In the genomic region with DNA sequence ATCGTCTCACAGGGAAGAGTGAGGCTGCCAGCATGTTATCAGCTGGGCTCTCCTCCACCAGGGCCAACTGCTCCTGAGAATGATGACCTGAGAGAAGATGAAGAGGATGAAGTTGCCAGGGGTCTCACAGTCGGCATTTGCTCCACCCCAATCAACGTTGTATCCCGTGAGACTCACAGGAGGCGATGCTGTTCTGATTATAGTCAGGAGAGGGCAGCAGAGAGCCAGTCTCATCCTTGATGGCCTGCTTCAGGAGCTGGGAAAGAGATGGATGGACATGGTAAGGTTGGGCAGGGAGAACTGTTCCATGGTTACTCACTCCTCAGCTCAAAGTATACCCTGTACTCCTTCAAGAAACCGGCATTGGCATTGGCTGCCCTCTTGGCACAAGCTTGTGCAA, we compare ENCODE assay signal across 10 mouse cellular contexts. TPM values are rescaled to one million over a fixed set of nuclear protein-coding genes. Genes with fewer than 3 reads are reported as not detected.
DNase-seq lines count a peak whose midpoint lies in the region; ATAC-seq and TF ChIP-seq lines count a peak whose summit lies in the region.
"Had no signal": no experiment of that assay in that cellular context is flagged by ENCODE, and none has a peak within 500 bp of the region (broad histone marks: within the 10 kb centered on the region; RNA-seq: fewer than 3 reads in every experiment).

No protein-coding gene starts in this region.

- no peak overlapping the region for H3K9ac ChIP-seq in forebrain, embryonic 11.5 days (ENCODE audit: low read length)
- H3K9ac ChIP-seq in forebrain, embryonic 16.5 days (replicated peaks; ENCODE audit: low read depth, low read length): no peak overlapping the region
- no peak overlapping the region for H3K9ac ChIP-seq in forebrain, embryonic 14.5 days (ENCODE audit: low read length)
- H3K9ac ChIP-seq: hindbrain, embryonic 15.5 days had no signal

- no peak overlapping the region for H3K4me2 ChIP-seq in forebrain, embryonic 11.5 days (ENCODE audit: low read depth, low read length, severe bottlenecking)
- no peak overlapping the region for H3K4me2 ChIP-seq in forebrain, embryonic 16.5 days (ENCODE audit: low read length)
- H3K4me2 ChIP-seq in forebrain, embryonic 14.5 days (ENCODE audit: low read length): no peak overlapping the region
- H3K4me2 ChIP-seq: hindbrain, embryonic 15.5 days had no signal

- no peaks in the 10 kb centered on the region for H3K36me3 ChIP-seq in forebrain, embryonic 11.5 days (ENCODE audit: control insufficient read depth, insufficient read depth, low read length)
- H3K36me3 ChIP-seq in forebrain, embryonic 16.5 days (ENCODE audit: control insufficient read depth, insufficient read depth): no peaks in the 10 kb centered on the region
- H3K36me3 ChIP-seq in forebrain, embryonic 14.5 days (ENCODE audit: control insufficient read depth, insufficient read depth, low read length): no peaks in the 10 kb centered on the region
- H3K36me3 ChIP-seq: hindbrain, embryonic 15.5 days had no signal

- no peak overlapping the region for H3K27ac ChIP-seq in forebrain, embryonic 11.5 days (ENCODE audit: low read depth, low read length)
- no peak overlapping the region for H3K27ac ChIP-seq in forebrain, embryonic 16.5 days (ENCODE audit: low read length)
- H3K27ac ChIP-seq in forebrain, embryonic 14.5 days (ENCODE audit: low read depth, low read length): no peak overlapping the region
- H3K27ac ChIP-seq: hindbrain, embryonic 15.5 days had no signal

- ATAC-seq in forebrain, embryonic 11.5 days (replicated peaks; ENCODE audit: low FRiP score): no peak
- ATAC-seq in forebrain, embryonic 16.5 days: no peak
- no peak for ATAC-seq in forebrain, embryonic 14.5 days
- ATAC-seq: Patski had no signal

- TF ChIP-seq CTCF in brain, embryonic 14.5 days (IDR thresholded peaks at IDR 0.05; ENCODE audit: borderline replicate concordance, extremely low read depth, insufficient read depth, insufficient read length): peak; percentile 89

- WGBS in forebrain, embryonic 11.5 days: 20% methylated on average over 6 of the region's 6 CpGs
- 19% methylated on average over 6 of the region's 6 CpGs for WGBS in forebrain, embryonic 16.5 days
- 19% methylated on average over 6 of the region's 6 CpGs for whole genome bisulfite sequencing in forebrain, embryonic 14.5 days

- H3K4me1 ChIP-seq in forebrain, embryonic 11.5 days (replicated peaks; ENCODE audit: control insufficient read depth, insufficient read depth, low read length): peaks cover 2% of the 10 kb centered on the region; the same call in 1 of the 2 replicates
- peaks cover 8% of the 10 kb centered on the region for H3K4me1 ChIP-seq in forebrain, embryonic 16.5 days (replicated peaks; ENCODE audit: control insufficient read depth, insufficient read depth, low read length)
- H3K4me1 ChIP-seq in forebrain, embryonic 14.5 days (ENCODE audit: control insufficient read depth, insufficient read depth, low read length): no peaks in the 10 kb centered on the region

- TF ChIP-seq POLR2A in brain, embryonic 14.5 days (IDR thresholded peaks at IDR 0.05; ENCODE audit: borderline replicate concordance, extremely low read depth, insufficient read depth, insufficient read length, poor library complexity, severe bottlenecking): no peak

- no peak overlapping the region for H3K4me3 ChIP-seq in forebrain, embryonic 11.5 days (ENCODE audit: low read depth, low read length)
- no peak overlapping the region for H3K4me3 ChIP-seq in forebrain, embryonic 16.5 days (replicated peaks; ENCODE audit: low read length)
- no peak overlapping the region for H3K4me3 ChIP-seq in forebrain, embryonic 14.5 days (ENCODE audit: low read depth, low read length)
- H3K4me3 ChIP-seq: hindbrain, embryonic 15.5 days had no signal

- peak; percentile 83 for DNase-seq in forebrain, embryonic 11.5 days (ENCODE audit: low spot score)
- peak; percentile 66 to 68 for DNase-seq in B cell, adult 2 months
- peak; percentile 57 for DNase-seq in brain, embryonic 14.5 days (ENCODE audit: low read depth)
- peak; percentile 75 for DNase-seq in forebrain, embryonic 14.5 days (ENCODE audit: low spot score)
- peak; percentile 88 to 89 for DNase-seq in kidney, postnatal 4 days
- DNase-seq in lung, postnatal 14 days: peak; percentile 82
- peak; percentile 40 to 72 for DNase-seq in spleen, adult 18-20 months

- peaks cover 11% of the 10 kb centered on the region for H3K27me3 ChIP-seq in forebrain, embryonic 11.5 days (ENCODE audit: control insufficient read depth, insufficient read depth, low read length)
- H3K27me3 ChIP-seq in forebrain, embryonic 16.5 days (replicated peaks; ENCODE audit: control insufficient read depth, insufficient read depth, low read length): peaks cover 14% of the 10 kb centered on the region
- H3K27me3 ChIP-seq in forebrain, embryonic 14.5 days (replicated peaks; ENCODE audit: control insufficient read depth, insufficient read depth, low read length): peaks cover 14% of the 10 kb centered on the region
- H3K27me3 ChIP-seq: Patski had no signal

- no peaks in the 10 kb centered on the region for H3K9me3 ChIP-seq in forebrain, embryonic 11.5 days (ENCODE audit: control insufficient read depth, low read length)
- no peaks in the 10 kb centered on the region for H3K9me3 ChIP-seq in forebrain, embryonic 16.5 days (ENCODE audit: control insufficient read depth, low read length)
- H3K9me3 ChIP-seq in forebrain, embryonic 14.5 days (replicated peaks; ENCODE audit: control insufficient read depth, low read length): no peaks in the 10 kb centered on the region
- H3K9me3 ChIP-seq: hindbrain, embryonic 15.5 days had no signal

RNA-seq across cellular contexts. Expression of gene Lgr6, which starts 5.0 kb away (rescaled TPM):
- 0.17 and 0.32 TPM in 2 replicates for polyA plus RNA-seq in forebrain, embryonic 11.5 days (2014; fragmentation: Nextera tagmentation; extraction: Ambion mirVana)
- polyA plus RNA-seq in forebrain, embryonic 16.5 days (2015; fragmentation: Nextera tagmentation; extraction: Ambion mirVana): 0.53 and 0.60 TPM in 2 replicates
- 0.38 and 0.63 TPM in 2 replicates for polyA plus RNA-seq in brain, embryonic 14.5 days (2012; rRNA removed)
- polyA plus RNA-seq in forebrain, embryonic 14.5 days (2014; fragmentation: Nextera tagmentation; extraction: Ambion mirVana): 0.48 TPM in 2 replicates

RNA-seq across cellular contexts. Expression of gene Ptpn7, which starts 22.4 kb away (rescaled TPM):
- polyA plus RNA-seq in forebrain, embryonic 11.5 days (2014; fragmentation: Nextera tagmentation; extraction: Ambion mirVana): 1.8 TPM in 2 replicates
- 0.24 and 0.27 TPM in 2 replicates for polyA plus RNA-seq in forebrain, embryonic 16.5 days (2015; fragmentation: Nextera tagmentation; extraction: Ambion mirVana)
- polyA plus RNA-seq in brain, embryonic 14.5 days (2012; rRNA removed): 0.45 and 0.46 TPM in 2 replicates
- polyA plus RNA-seq in forebrain, embryonic 14.5 days (2014; fragmentation: Nextera tagmentation; extraction: Ambion mirVana): 0.32 and 0.57 TPM in 2 replicates

RNA-seq across cellular contexts. Expression of gene Arl8a, which starts 36.5 kb away (rescaled TPM):
- 67.9 and 73.5 TPM in 2 replicates for polyA plus RNA-seq in forebrain, embryonic 11.5 days (2014; fragmentation: Nextera tagmentation; extraction: Ambion mirVana)
- polyA plus RNA-seq in forebrain, embryonic 16.5 days (2015; fragmentation: Nextera tagmentation; extraction: Ambion mirVana): 323 and 336 TPM in 2 replicates
- 333 and 385 TPM in 2 replicates for polyA plus RNA-seq in brain, embryonic 14.5 days (2012; rRNA removed)
- polyA plus RNA-seq in forebrain, embryonic 14.5 days (2014; fragmentation: Nextera tagmentation; extraction: Ambion mirVana): 213 and 251 TPM in 2 replicates

RNA-seq across cellular contexts. Expression of gene Gpr37l1, which starts 57.4 kb away (rescaled TPM):
- not detected in 2 replicates for polyA plus RNA-seq in forebrain, embryonic 11.5 days (2014; fragmentation: Nextera tagmentation; extraction: Ambion mirVana)
- polyA plus RNA-seq in forebrain, embryonic 16.5 days (2015; fragmentation: Nextera tagmentation; extraction: Ambion mirVana): 0.24 and 0.48 TPM in 2 replicates
- polyA plus RNA-seq in brain, embryonic 14.5 days (2012; rRNA removed): 0.35 and 0.46 TPM in 2 replicates
- 0.24 and 0.33 TPM in 2 replicates for polyA plus RNA-seq in forebrain, embryonic 14.5 days (2014; fragmentation: Nextera tagmentation; extraction: Ambion mirVana)
